Mouse (Mus musculus) thymus, postnatal 36 days (tissue): ENCODE data around the gene Abhd16b.

Experiments
- DNase-seq, 2 experiments: peaks; one replicate each; pipeline ENCODE4 v3.0.0; 2022; ENCODE audit warnings: mixed read lengths in 2 of 2

Abhd16b gene

GRCm38 (mm10) chr2:181541761-181542380, 48.9 kb downstream of the Abhd16b start:
- DNase-seq, result no peak
